Mouse (Mus musculus): ENCODE data around the gene Bola2.

The Bola2 gene

GRCm38 (mm10) chr7:126689021-126689420 lies 6.2 kb upstream of the Bola2 start:
- no peak for DNase-seq (ENCODE audit: low read depth, low spot score)

- no peak for DNase-seq (ENCODE audit: low read depth, low spot score)
Observed at GRCm38 (mm10) chr7:126690737-126691136, 4.5 kb upstream of the Bola2 start.

GRCm38 (mm10) chr7:126691676-126692075 lies 3.5 kb upstream of the Bola2 start:
- no peak for DNase-seq (ENCODE audit: low read depth, low spot score)

- DNase-seq (ENCODE audit: low read depth, low spot score), result no peak
Observed at GRCm38 (mm10) chr7:126692426-126692825, 2.8 kb upstream of the Bola2 start.

GRCm38 (mm10) chr7:126693256-126693655 lies 1.9 kb upstream of the Bola2 start:
- DNase-seq (ENCODE audit: low read depth, low spot score), result peak; percentile 88

- no peak for DNase-seq (ENCODE audit: low read depth, low spot score)
Observed at GRCm38 (mm10) chr7:126693781-126694180, 1.4 kb upstream of the Bola2 start.

- peak; percentile 12 for DNase-seq (ENCODE audit: low read depth, low spot score)
Observed at GRCm38 (mm10) chr7:126694441-126695051, 655 bp upstream of the Bola2 start.

- peak; percentile 97 for DNase-seq (ENCODE audit: low read depth, low spot score)
Observed at GRCm38 (mm10) chr7:126695631-126696207, 518 bp downstream of the Bola2 start, which contains the start of gene Slx1b. Gene Slx1b, minus strand, starts transcription at chr7:126695784.

GRCm38 (mm10) chr7:126696303-126696702 lies 1.1 kb downstream of the Bola2 start:
- DNase-seq (ENCODE audit: low read depth, low spot score), result no peak

- peak; percentile 23 for DNase-seq (ENCODE audit: low read depth, low spot score)
Observed at GRCm38 (mm10) chr7:126696886-126697285, 1.7 kb downstream of the Bola2 start.

- DNase-seq (ENCODE audit: low read depth, low spot score), result peak; percentile 61
Observed at GRCm38 (mm10) chr7:126697838-126698237, 2.6 kb downstream of the Bola2 start.

GRCm38 (mm10) chr7:126700063-126701015 lies 5.1 kb downstream of the Bola2 start:
- peak; percentile 39 for DNase-seq (ENCODE audit: low read depth, low spot score)

- DNase-seq (ENCODE audit: low read depth, low spot score), result peak; percentile 94
Observed at GRCm38 (mm10) chr7:126701070-126701469, 5.9 kb downstream of the Bola2 start.

- no peak for DNase-seq (ENCODE audit: low read depth, low spot score)
Observed at GRCm38 (mm10) chr7:126701559-126702357, 6.6 kb downstream of the Bola2 start.

- DNase-seq (ENCODE audit: low read depth, low spot score), result peak; percentile 91
Observed at GRCm38 (mm10) chr7:126702358-126702757, 7.2 kb downstream of the Bola2 start.

GRCm38 (mm10) chr7:126702861-126703756 lies 7.9 kb downstream of the Bola2 start:
- peak; percentile 71 for DNase-seq (ENCODE audit: low read depth, low spot score)

- DNase-seq (ENCODE audit: low read depth, low spot score), result no peak
Observed at GRCm38 (mm10) chr7:126703757-126704077, 8.5 kb downstream of the Bola2 start.

- peak; percentile 91 for DNase-seq (ENCODE audit: low read depth, low spot score)
Observed at GRCm38 (mm10) chr7:126704121-126704980, 9.2 kb downstream of the Bola2 start.

GRCm38 (mm10) chr7:126707442-126708174 lies 12.4 kb downstream of the Bola2 start, which contains the start of gene Coro1a:
Gene Coro1a, minus strand, starts transcription at chr7:126707787.
- peak; percentile 78 for DNase-seq (ENCODE audit: low read depth, low spot score)

All from CD4-positive helper T cell, adult 2 months (primary cell).